Mouse (Mus musculus): ENCODE measurements around the gene Clec16a.

The Clec16a gene

GRCm38 (mm10) chr16:10771769-10772510 lies 226.8 kb downstream of the Clec16a start:
- DNase-seq = peak; percentile 42

GRCm38 (mm10) chr16:10773543-10773942 lies 228.4 kb downstream of the Clec16a start:
- DNase-seq = no peak

- DNase-seq = no peak
Observed at GRCm38 (mm10) chr16:10774726-10775125, 229.6 kb downstream of the Clec16a start.

- DNase-seq = no peak
Observed at GRCm38 (mm10) chr16:10776322-10776721, 231.2 kb downstream of the Clec16a start.

GRCm38 (mm10) chr16:10777579-10778160 lies 232.5 kb downstream of the Clec16a start:
- DNase-seq = no peak

GRCm38 (mm10) chr16:10780631-10781120 lies 235.5 kb downstream of the Clec16a start:
- DNase-seq = no peak

- DNase-seq = no peak
Observed at GRCm38 (mm10) chr16:10781862-10782371, 236.8 kb downstream of the Clec16a start.

- DNase-seq = no peak
Observed at GRCm38 (mm10) chr16:10782377-10783151, 237.4 kb downstream of the Clec16a start.

- DNase-seq = no peak
Observed at GRCm38 (mm10) chr16:10783152-10783434, 238.0 kb downstream of the Clec16a start.

GRCm38 (mm10) chr16:10783451-10783850 lies 238.3 kb downstream of the Clec16a start:
- DNase-seq = no peak

- peak; percentile 28 for DNase-seq
Observed at GRCm38 (mm10) chr16:10783883-10784792, 239.0 kb downstream of the Clec16a start.

GRCm38 (mm10) chr16:10784793-10785370 lies 239.7 kb downstream of the Clec16a start:
- peak; percentile 92 for DNase-seq

- peak; percentile 93 for DNase-seq
Observed at GRCm38 (mm10) chr16:10785371-10786231, 240.5 kb downstream of the Clec16a start, which contains the start of gene Socs1. Gene Socs1, minus strand, starts transcription at chr16:10785536.

- DNase-seq = peak; percentile 95
Observed at GRCm38 (mm10) chr16:10786288-10786687, 241.1 kb downstream of the Clec16a start.

GRCm38 (mm10) chr16:10786782-10787547 lies 241.8 kb downstream of the Clec16a start:
- no peak for DNase-seq

GRCm38 (mm10) chr16:10787548-10788058 lies 242.5 kb downstream of the Clec16a start:
- DNase-seq = no peak

GRCm38 (mm10) chr16:10788271-10788670 lies 243.1 kb downstream of the Clec16a start, which contains the start of gene Tnp2:
Gene Tnp2, minus strand, starts transcription at chr16:10788660.
- no peak for DNase-seq

GRCm38 (mm10) chr16:10788866-10789265 lies 243.7 kb downstream of the Clec16a start:
- no peak for DNase-seq

- no peak for DNase-seq
Observed at GRCm38 (mm10) chr16:10790702-10791101, 245.6 kb downstream of the Clec16a start, which contains the start of gene Prm3. Gene Prm3, minus strand, starts transcription at chr16:10790914.

Data from lung, postnatal 36 days (tissue).